Mouse (Mus musculus): ENCODE measurements at regions not wholly inside any gene's neighbourhood (a gene's known extent, or its start where the extent isn't known, plus 50 kb on each side); places are given as distances from the start of the nearest gene placed in this dataset.

DNA sequence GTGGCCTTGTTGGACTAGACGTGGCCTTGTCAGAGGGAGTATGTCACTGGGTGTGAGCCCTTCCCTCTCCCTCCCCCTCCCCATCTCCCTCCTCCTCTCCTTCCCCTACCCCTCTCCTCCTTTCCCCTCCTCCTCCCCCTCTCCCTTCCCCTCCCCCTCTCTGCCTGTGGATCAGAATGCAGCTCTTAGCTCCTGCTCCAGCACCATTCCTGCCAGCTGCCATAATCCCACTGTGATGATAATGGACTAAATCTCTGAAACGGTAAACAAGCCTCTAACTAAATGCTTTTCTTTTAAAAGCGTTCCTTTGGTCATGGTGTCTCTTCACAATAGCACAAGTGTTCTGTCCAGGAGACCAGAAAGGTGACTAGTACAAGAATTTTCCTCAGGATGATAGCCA, 573.1 kb upstream of the Gm19410 start:
- no peak for DNase-seq

DNA sequence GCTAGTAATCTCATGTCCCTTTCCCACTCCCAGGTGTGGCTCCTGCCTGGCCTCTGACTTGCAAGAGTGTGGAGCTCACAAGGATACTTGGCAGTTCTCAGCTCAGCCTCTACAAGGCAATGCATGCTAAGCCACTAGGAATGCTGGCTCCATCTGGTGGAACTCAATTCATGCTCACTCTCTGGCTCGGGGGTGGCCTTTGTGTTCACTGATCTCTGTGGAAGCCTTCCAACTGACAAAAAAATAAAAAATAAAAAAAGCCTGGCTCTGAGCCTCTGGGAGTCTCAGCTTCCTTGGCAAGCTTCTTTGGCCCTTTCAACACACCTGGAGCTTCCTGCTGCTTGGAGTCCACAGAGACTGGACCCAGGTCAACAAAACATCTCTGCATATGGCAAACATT, 571.8 kb upstream of the Gm19410 start:
- DNase-seq, result no peak

GRCm38 (mm10) chr8:35196189-35196588, 569.4 kb upstream of the Gm19410 start:
- DNase-seq, result no peak

GRCm38 (mm10) chr8:35198766-35199165, 566.8 kb upstream of the Gm19410 start:
- no peak for DNase-seq

GRCm38 (mm10) chr8:35201416-35201815, 564.2 kb upstream of the Gm19410 start:
- no peak for DNase-seq

GRCm38 (mm10) chr8:35204971-35205370, 560.6 kb upstream of the Gm19410 start:
- DNase-seq, result peak; percentile 67

DNA sequence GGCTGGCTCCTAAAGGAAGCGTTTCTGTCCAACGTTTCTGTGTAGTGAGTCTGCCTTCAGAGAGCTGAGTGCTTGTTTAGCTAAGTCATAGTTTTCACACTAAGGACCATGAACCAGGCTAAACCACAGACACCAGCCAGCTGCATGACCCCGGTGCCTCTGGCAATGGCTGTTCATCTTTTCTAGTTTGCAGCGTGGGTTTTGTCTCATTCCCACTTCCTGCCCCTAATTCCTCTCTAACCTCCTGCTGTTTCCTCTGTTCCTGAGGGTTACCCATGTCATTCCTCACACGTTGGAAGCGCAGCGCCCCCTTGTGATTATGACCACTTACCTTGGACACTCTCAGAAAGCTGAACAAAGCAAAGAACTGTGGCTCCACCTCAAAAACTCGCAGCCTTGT, 560.1 kb upstream of the Gm19410 start:
- DNase-seq, result peak; percentile 81

GRCm38 (mm10) chr8:35206271-35206670, 559.3 kb upstream of the Gm19410 start:
- peak; percentile 52 for DNase-seq

GRCm38 (mm10) chr8:35208357-35208756, 557.2 kb upstream of the Gm19410 start:
- peak; percentile 52 for DNase-seq

DNA sequence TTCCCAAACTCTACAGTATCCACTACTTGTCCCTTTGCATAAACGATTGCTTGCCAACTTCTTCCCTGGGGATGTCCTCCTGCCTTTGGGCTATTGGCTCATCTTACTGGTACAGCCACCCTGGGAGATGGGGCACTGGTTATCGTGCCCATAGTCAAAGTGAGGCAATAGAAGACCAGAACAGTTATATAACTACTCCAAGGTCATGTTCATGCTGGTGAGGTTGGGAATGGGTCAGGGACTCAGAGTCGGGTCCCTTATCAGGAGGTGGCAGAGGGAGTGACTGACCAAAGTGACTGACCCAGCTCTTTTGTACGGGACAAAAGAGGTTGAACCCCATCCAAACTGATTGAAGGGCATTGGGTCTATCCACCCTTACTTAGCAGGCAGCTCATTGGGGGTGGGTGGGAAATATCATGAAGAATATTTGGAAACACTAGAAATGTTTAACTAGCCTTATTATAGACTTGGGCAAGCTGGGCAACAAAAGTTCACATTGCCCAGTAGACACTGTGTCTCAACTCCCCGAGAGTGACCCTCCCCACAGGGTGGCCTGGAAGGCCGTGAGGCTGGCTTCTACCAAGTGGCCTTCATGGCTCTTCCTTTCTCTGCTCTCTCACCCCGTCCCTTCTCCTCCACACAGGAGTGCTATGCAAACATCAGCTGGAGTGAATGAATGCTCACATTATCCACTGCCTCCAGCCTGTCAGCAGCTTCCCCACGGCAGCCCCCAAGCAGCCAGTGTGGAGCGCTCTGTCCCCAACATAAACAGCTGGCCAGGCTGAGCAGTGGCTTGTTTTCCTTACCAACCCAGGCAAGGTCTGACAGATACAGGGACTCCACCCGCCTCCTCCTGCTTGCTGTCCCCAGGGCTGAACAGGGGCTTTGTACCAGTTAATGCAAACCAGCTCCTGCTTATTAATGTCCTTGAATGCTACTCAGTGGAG, 553.8 kb upstream of the Gm19410 start:
- DNase-seq, result no peak

DNA sequence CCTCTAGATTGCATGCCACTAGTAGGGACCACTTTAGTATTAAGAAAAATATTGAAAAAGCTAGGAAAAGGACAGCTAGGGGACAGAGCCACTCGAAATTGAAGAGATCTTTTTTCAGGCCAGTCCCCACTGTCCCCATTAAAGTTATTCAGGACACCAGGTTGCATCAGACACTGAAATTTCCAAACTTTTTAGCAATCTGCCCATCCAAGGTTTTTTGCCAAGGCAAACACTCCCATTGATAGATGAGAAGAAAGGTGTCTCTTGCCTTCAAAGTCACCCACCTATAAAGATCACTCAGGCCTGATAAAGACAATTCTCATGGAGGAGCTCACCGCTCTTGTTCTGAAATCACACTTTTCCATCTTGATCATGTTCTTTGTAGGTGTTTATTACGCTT, 552.1 kb upstream of the Gm19410 start:
- DNase-seq, result no peak

GRCm38 (mm10) chr8:35217604-35218003, 548.0 kb upstream of the Gm19410 start:
- no peak for DNase-seq

DNA sequence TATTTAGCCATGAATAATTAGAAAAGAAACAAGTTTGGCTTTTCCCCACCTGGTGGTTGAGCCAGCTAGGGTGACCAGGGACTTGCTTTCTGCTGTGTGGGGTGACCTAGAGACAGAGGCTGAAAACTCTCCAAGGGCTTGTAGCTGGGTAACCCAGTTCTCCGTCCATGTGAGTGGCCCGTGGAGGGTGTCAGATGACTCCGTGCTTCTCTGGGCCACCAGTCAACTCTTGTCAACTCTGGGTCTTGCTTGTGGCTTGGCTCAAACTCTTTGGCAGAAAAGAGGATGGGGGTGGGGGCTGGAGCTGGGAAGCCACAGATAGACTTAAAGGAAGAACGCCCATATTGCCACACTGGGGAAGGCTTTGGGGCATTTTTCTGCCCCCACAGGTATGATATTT, 547.3 kb upstream of the Gm19410 start:
- DNase-seq, result no peak

DNA sequence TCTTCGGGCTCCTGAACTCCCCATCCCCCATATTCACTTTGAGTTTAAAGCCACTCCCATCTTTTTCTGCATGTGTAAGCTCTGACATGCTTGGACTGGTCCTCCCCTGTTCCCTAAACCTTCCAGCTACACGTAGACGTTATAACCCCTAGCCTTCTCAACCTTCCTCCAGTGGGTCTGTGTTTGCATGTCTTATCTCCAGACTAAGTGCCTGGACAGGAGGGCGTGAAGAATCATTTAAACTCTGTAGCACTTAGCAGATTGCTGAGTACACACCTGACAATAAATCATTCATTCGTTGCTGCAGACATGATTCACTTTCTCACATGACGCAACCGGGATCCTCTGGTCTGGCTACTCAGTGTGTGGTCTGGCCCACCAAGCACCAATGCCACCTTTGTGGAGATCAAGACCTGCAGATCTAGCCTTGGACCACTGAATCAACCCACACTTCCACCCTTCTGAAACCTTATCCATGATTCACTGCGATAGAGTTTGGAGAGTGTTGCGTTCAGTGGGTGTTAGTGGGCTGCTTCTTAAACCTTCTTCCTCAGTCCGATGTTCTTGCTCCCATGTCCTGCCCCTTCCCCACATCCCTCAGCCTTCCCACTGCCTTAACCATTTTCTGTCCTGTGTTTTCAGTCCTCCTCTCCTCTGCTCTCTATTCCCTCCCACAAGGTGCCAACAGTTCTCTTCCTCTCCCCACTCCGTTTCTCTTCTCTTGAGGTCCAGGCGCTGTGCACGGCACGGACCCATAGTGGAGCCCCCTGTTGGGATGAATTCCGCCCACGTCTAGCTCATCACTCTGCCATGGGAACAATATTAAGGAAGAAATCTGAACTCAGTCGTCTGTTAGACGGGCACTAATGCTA, 541.3 kb upstream of the Gm19410 start:
- DNase-seq, result no peak

DNA sequence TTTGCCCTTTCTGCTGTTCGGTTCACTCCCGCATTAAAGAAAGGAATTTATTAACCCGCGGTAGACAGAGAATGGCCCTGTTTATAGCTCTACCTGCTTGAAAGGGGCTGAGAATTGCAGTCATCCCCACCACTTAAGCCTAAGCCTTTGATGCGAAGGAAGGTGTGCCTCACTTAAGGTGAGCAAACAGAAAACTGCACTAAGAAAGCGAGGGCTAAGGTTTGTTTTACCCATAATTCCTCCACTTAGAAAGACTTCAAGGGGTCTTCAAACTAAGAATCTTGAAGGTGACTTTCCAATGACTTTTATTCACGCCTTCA, 540.7 kb upstream of the Gm19410 start:
- DNase-seq, result no peak

DNA sequence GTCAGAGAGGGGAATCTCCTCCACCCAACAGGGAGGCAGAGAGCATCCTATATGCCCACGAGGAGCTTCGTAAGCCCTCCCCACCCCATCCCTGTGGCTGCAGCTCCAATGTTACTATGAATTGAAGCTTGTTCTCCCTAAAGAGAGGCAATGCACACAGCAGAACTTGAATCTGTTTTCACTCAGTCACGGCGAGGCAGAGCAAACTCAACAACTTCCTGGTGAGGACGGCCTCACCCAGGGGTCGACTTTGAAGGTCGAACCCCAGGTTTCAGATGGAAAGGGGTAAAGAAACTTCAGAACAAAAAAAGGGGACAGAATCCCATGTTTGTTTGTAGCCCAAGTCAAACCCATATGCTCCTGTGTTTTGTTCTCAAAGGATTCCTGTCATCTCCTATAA, 538.5 kb upstream of the Gm19410 start:
- DNase-seq, result peak; percentile 37

GRCm38 (mm10) chr8:35228449-35228848, 537.1 kb upstream of the Gm19410 start:
- peak; percentile 66 for DNase-seq

GRCm38 (mm10) chr8:35233520-35234186, 531.9 kb upstream of the Gm19410 start:
- no peak for DNase-seq

- no peak for DNase-seq
Measured at GRCm38 (mm10) chr8:35234436-35234835, 531.2 kb upstream of the Gm19410 start.

GRCm38 (mm10) chr8:35235815-35236509, 529.6 kb upstream of the Gm19410 start:
- DNase-seq, result no peak

DNA sequence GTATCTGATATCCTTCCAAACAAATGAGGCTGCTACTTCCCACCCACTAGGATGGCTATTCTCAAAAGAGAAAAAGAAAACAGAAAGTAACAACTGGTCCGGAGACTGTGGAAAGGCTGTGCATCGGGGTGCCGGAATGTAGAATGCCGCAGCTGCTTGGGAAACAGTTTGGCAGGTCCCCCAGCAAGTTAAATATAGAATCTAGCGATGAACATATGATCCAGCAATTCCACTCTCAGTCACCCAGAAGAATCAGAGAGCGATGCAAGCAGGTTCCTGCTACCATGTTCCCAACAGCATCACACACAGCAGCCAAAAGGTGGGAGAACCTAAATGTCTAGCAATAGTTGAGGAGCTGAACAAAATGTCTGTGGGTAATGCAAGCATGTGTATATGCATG, 528.3 kb upstream of the Gm19410 start:
- no peak for DNase-seq

- no peak for DNase-seq
Measured at GRCm38 (mm10) chr8:35240884-35241283, 524.7 kb upstream of the Gm19410 start.

DNA sequence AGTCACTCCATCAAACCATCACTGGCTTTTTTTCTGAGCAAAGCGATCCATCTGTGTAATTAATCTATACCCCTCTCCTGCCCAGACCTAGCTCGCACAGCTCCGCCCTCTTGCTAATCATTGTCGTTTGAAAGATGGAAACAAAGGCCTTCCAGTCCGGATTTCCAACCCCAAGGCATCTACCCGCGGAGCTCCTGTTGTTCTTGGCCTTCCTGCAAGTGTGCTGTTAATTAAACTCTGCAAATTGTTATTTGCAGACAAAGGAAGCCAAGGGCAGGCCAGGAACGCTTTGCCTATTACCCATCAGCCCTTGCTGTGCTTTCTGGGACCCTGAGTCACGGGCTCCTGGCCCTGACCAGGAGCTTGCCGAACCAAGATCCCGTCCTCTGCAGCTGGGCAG, 522.0 kb upstream of the Gm19410 start:
- no peak for DNase-seq

Data from thymus, postnatal 4 days (tissue).